Mouse (Mus musculus) ES-Bruce4 (cell line): Measurements from ENCODE around the gene Capzb. TPM values are rescaled to one million over a fixed set of nuclear protein-coding genes. Genes with fewer than 3 reads are reported as not detected.

Experiments
- H3K27ac ChIP-seq: 2 replicates; pipeline ENCODE4 v1.5.1; 2012; ENCODE audit warnings: low read length, inconsistent platforms; ENCODE audit not compliant: insufficient read depth
- H3K27me3 ChIP-seq: 2 replicates; pipeline ENCODE4 v1.6.1; 2012; ENCODE audit warnings: mild to moderate bottlenecking, low read length, inconsistent platforms; ENCODE audit not compliant: control insufficient read depth, poor library complexity, insufficient read depth, severe bottlenecking
- H3K36me3 ChIP-seq: 2 replicates; pipeline ENCODE4 v1.6.1; 2012; ENCODE audit warnings: inconsistent platforms, mild to moderate bottlenecking, low read length, moderate library complexity; ENCODE audit not compliant: control insufficient read depth, poor library complexity, insufficient read depth, severe bottlenecking
- H3K4me1 ChIP-seq: one replicate; pipeline ENCODE4 v1.8.1; 2011; ENCODE audit warnings: low read length; ENCODE audit not compliant: control insufficient read depth, insufficient read depth
- H3K4me3 ChIP-seq: 2 replicates; pipeline ENCODE4 v1.5.1; 2011; ENCODE audit warnings: low read depth, mild to moderate bottlenecking, low read length
- H3K9ac ChIP-seq: 2 replicates; pipeline ENCODE4 v1.6.1; 2012; ENCODE audit warnings: low read depth, mild to moderate bottlenecking, inconsistent platforms; ENCODE audit not compliant: poor library complexity, severe bottlenecking
- H3K9me3 ChIP-seq: replicated peaks from 2 replicates; pipeline ENCODE4 v1.6.1; 2012; ENCODE audit warnings: mild to moderate bottlenecking, low read length, inconsistent platforms; ENCODE audit not compliant: control insufficient read depth, poor library complexity, insufficient read depth, severe bottlenecking
- CTCF ChIP-seq: IDR thresholded peaks from one replicate; pipeline ENCODE4 v1.8.1; 2011; ENCODE audit warnings: low read depth, low read length
- EP300 ChIP-seq: IDR thresholded peaks from 2 replicates; pipeline ENCODE4 v1.6.1; 2011; ENCODE audit warnings: low read depth, low read length; ENCODE audit not compliant: insufficient read depth
- POLR2A ChIP-seq: IDR thresholded peaks from one replicate; pipeline ENCODE4 v1.8.1; 2011; ENCODE audit warnings: low read length; ENCODE audit not compliant: insufficient read depth
- polyA plus RNA-seq: library from polyadenylated mRNA; stranded (reverse); fragments of >200 nt; gene quantifications from 2 replicates; pipeline ENCODE4 v1.2.4, GENCODE M21; 2011; ENCODE audit warnings: low read depth; ENCODE audit not compliant: missing spikeins, insufficient read depth, insufficient read length

The Capzb gene
- polyA plus RNA-seq, 1 experiment = 299 TPM

GRCm38 (mm10) chr4:139241678-139242606 lies 49.2 kb downstream of the Capzb start:
- TF ChIP-seq EP300 = no peak
- no peak for TF ChIP-seq POLR2A
- TF ChIP-seq CTCF = no peak
- no peak overlapping the region for H3K27ac ChIP-seq
- no peak overlapping the region for H3K4me3 ChIP-seq
- H3K36me3 ChIP-seq = peaks cover 25% of the 10 kb centered on the region
- H3K4me1 ChIP-seq = peaks cover 2% of the 10 kb centered on the region
- no peaks in the 10 kb centered on the region for H3K9me3 ChIP-seq
- H3K9ac ChIP-seq = no peak overlapping the region
- H3K27me3 ChIP-seq = no peaks in the 10 kb centered on the region

GRCm38 (mm10) chr4:139242607-139242955 lies 49.9 kb downstream of the Capzb start:
- Histone ChIP-seq H3K9ac (no peak overlapping the region), H3K27me3 (no peaks in the 10 kb centered on the region), H3K27ac (no peak overlapping the region), H3K9me3 (no peaks in the 10 kb centered on the region), H3K4me1 (no peaks in the 10 kb centered on the region), H3K4me3 (no peak overlapping the region), H3K36me3 (peaks cover 25% of the 10 kb centered on the region)
- TF ChIP-seq CTCF (no peak), POLR2A (no peak), EP300 (no peak)

- H3K4me1 ChIP-seq = peaks cover 11% of the 10 kb centered on the region
- no peak overlapping the region for H3K27ac ChIP-seq
- peaks cover 22% of the 10 kb centered on the region for H3K36me3 ChIP-seq
- H3K9me3 ChIP-seq = no peaks in the 10 kb centered on the region
- TF ChIP-seq POLR2A = no peak
- TF ChIP-seq EP300 = no peak
- TF ChIP-seq CTCF = no peak
- H3K4me3 ChIP-seq = no peak overlapping the region
- H3K27me3 ChIP-seq = no peaks in the 10 kb centered on the region
- no peak overlapping the region for H3K9ac ChIP-seq
Measured at GRCm38 (mm10) chr4:139244176-139244575, 51.5 kb downstream of the Capzb start.

GRCm38 (mm10) chr4:139244766-139245165 lies 52.1 kb downstream of the Capzb start:
- TF ChIP-seq POLR2A (no peak), EP300 (no peak), CTCF (no peak)
- H3K9me3 ChIP-seq = no peaks in the 10 kb centered on the region
- no peaks in the 10 kb centered on the region for H3K27me3 ChIP-seq
- H3K9ac ChIP-seq = no peak overlapping the region
- no peak overlapping the region for H3K4me3 ChIP-seq
- H3K27ac ChIP-seq = no peak overlapping the region
- peaks cover 16% of the 10 kb centered on the region for H3K36me3 ChIP-seq
- H3K4me1 ChIP-seq = peaks cover 11% of the 10 kb centered on the region

GRCm38 (mm10) chr4:139245534-139245933 lies 52.8 kb downstream of the Capzb start:
- H3K4me1 ChIP-seq = peaks cover 11% of the 10 kb centered on the region
- no peaks in the 10 kb centered on the region for H3K9me3 ChIP-seq
- H3K27me3 ChIP-seq = no peaks in the 10 kb centered on the region
- TF ChIP-seq CTCF = no peak
- peaks cover 12% of the 10 kb centered on the region for H3K36me3 ChIP-seq
- H3K9ac ChIP-seq = no peak overlapping the region
- H3K27ac ChIP-seq = no peak overlapping the region
- no peak overlapping the region for H3K4me3 ChIP-seq

GRCm38 (mm10) chr4:139246130-139246877 lies 53.6 kb downstream of the Capzb start:
- Histone ChIP-seq H3K27ac (no peak overlapping the region), H3K4me1 (peaks cover 16% of the 10 kb centered on the region), H3K9me3 (no peaks in the 10 kb centered on the region), H3K36me3 (peaks cover 10% of the 10 kb centered on the region), H3K9ac (no peak overlapping the region), H3K27me3 (no peaks in the 10 kb centered on the region), H3K4me3 (no peak overlapping the region)
- TF ChIP-seq CTCF = no peak
- no peak for TF ChIP-seq EP300
- no peak for TF ChIP-seq POLR2A
